Mouse (Mus musculus) heart, postnatal 0 days (tissue): ENCODE results near the gene Il9r. TPM values are rescaled to one million over a fixed set of nuclear protein-coding genes. Genes with fewer than 3 reads are reported as not detected.

Experiments used
- ATAC-seq: fragments of 200-750 bp; cut with Nextera tagmentation; 2 replicates; pipeline ENCODE4 v1.8.0; 2017; ENCODE audit warnings: low read depth, moderate number of reproducible peaks, moderate library complexity; ENCODE audit not compliant: insufficient read depth
- DNase-seq: peaks from one replicate; pipeline ENCODE4 v3.0.0-alpha.2; 2016; ENCODE audit warnings: low spot score
- H3K27ac ChIP-seq: fragments of 300-500 bp; sonication (generic); 2 replicates; pipeline ENCODE4 v1.5.1; 2014; ENCODE audit warnings: low read depth, mild to moderate bottlenecking
- H3K27me3 ChIP-seq: fragments of 300-500 bp; sonication (generic); 2 replicates; pipeline ENCODE4 v1.6.1; 2014; ENCODE audit warnings: low read length, mixed read lengths; ENCODE audit not compliant: control insufficient read depth, insufficient read depth
- H3K36me3 ChIP-seq: fragments of 300-500 bp; sonication (generic); replicated peaks from 2 replicates; pipeline ENCODE4 v1.6.1; 2014; ENCODE audit warnings: low read length, mixed read lengths; ENCODE audit not compliant: control insufficient read depth, insufficient read depth
- H3K4me1 ChIP-seq: fragments of 300-500 bp; sonication (generic); 2 replicates; pipeline ENCODE4 v1.6.1; 2014; ENCODE audit warnings: antibody characterized with exemption; ENCODE audit not compliant: control insufficient read depth, insufficient read depth
- H3K4me2 ChIP-seq: fragments of 300-500 bp; sonication (generic); 2 replicates; pipeline ENCODE4 v1.6.1; 2014; ENCODE audit warnings: low read depth, mild to moderate bottlenecking, low read length, moderate library complexity
- H3K4me3 ChIP-seq: fragments of 300-500 bp; sonication (generic); 2 replicates; pipeline ENCODE4 v1.5.1; 2014; ENCODE audit warnings: low read depth, low read length
- H3K9ac ChIP-seq: fragments of 300-500 bp; sonication (generic); replicated peaks from 2 replicates; pipeline ENCODE4 v1.6.1; 2014; ENCODE audit warnings: low read depth, low read length, mixed read lengths
- H3K9me3 ChIP-seq: fragments of 300-500 bp; sonication (generic); replicated peaks from 2 replicates; pipeline ENCODE4 v1.6.1; 2016; ENCODE audit warnings: low read length; ENCODE audit not compliant: control insufficient read depth
- CTCF ChIP-seq: IDR thresholded peaks from 2 replicates; pipeline ENCODE4 v1.5.1; 2016; ENCODE audit warnings: antibody characterized with exemption, control low read depth, low read depth
- EP300 ChIP-seq: IDR thresholded peaks from 2 replicates; pipeline ENCODE4 v1.6.1; 2016; ENCODE audit warnings: antibody characterized with exemption, low read depth
- WGBS: fragments of 180-500 bp; shearing (Covaris S2); extraction: QIAGEN DNeasy Blood & Tissue Kit; methylation state at CpG from one replicate; pipeline ENCODE4 v1.1.7; 2014; 5-methylcytosine and 5-hydroxymethylcytosine counted together
- polyA plus RNA-seq: library from polyadenylated mRNA; unstranded; fragments of >200 nt; fragmentation: Nextera tagmentation; extraction: Ambion mirVana; gene quantifications from 2 replicates; pipeline ENCODE4 v1.2.1, GENCODE M21; 2015
- total RNA-seq: library from RNA; depleted of rRNA; stranded (reverse); fragments of >200 nt; gene quantifications from 2 replicates; pipeline ENCODE4 v1.2.3, GENCODE M21; 2014; ENCODE audit warnings: low replicate concordance

The Il9r gene
- total and polyA plus RNA-seq, 2 experiments from 2014 or later: 0.14 TPM; not detected in 1

DNA sequence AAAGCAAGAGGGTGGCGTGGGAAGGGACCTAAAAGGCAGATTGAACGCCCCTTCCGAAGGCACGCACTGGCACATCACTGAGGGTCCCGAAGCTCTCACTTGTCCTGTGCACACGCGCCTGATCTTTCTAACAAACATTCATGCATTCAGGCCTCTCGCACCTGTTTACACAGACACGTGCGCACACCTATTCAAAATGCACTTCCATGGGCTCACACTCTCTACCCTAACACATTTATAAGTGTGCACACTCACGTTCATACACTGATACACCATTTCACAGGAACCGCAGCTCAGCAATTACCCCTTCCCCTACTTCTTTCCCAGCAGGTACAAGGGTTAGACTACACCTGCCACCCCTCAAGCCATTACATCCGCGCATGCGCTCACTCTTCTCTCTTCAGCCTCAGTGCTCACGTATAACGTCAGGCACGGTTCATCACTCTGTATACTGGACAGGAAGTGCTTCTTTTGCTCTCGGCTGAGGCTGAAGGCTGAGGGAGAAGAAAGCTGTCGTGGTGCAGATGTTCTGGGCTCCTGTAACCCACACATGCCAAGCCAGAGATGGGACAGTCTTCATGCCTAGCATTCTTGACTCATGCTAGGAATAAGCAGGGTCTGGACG lies 22.6 kb upstream of the Il9r start:
- ATAC-seq (no peak), DNase-seq (no peak)
- Histone ChIP-seq H3K27ac (peak overlapping the region; percentile 91), H3K4me3 (peak overlapping the region; percentile 79), H3K4me2 (peak overlapping the region; percentile 89), H3K36me3 (no peaks in the 10 kb centered on the region), H3K27me3 (no peaks in the 10 kb centered on the region), H3K4me1 (peaks cover 47% of the 10 kb centered on the region), H3K9me3 (no peaks in the 10 kb centered on the region), H3K9ac (peak overlapping the region; percentile 91)
- TF ChIP-seq CTCF: no peak
- TF ChIP-seq EP300: no peak
- WGBS: 14% methylated on average over 21 of the region's 21 CpGs

DNA sequence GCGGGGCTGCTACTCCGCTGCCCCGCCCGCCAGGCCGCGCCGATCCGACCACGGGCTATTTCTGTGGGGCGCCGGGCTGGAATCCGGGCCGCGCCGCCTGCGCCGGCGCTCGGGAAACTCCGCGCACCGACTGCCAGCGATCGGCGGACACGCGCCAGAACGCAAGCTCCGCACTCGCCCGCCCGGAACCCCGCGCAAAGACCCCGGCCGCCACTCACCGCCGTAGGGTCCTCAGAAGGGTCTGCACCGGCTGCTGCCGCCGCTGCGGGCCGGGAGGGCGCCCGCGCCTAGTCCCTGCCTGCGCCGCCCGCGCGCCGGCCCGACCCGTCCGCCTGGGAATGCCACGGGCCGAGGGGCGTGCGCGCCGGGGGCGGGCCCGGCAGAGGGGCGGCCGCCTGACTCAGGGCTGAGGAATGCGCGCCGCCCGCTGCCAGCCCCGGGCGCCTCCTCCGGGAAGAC lies 21.9 kb upstream of the Il9r start, which contains the start of gene Rhbdf1:
Gene Rhbdf1, minus strand, starts transcription at position 350 of the 459 bp plus-strand sequence.
- Histone ChIP-seq H3K36me3 (no peaks in the 10 kb centered on the region), H3K27ac (peak within 1 kb of the TSS; percentile 91), H3K4me1 (peaks cover 44% of the 10 kb centered on the region), H3K27me3 (no peaks in the 10 kb centered on the region), H3K4me3 (peak within 1 kb of the TSS; percentile 79), H3K9ac (peak within 1 kb of the TSS; percentile 91), H3K4me2 (peak within 1 kb of the TSS; percentile 89), H3K9me3 (no peaks in the 10 kb centered on the region)
- peak; percentile 65 for DNase-seq
- no peak for TF ChIP-seq EP300
- no peak for TF ChIP-seq CTCF
- 1% methylated on average over 43 of the region's 72 CpGs for WGBS
- peak; percentile 55 for ATAC-seq

DNA sequence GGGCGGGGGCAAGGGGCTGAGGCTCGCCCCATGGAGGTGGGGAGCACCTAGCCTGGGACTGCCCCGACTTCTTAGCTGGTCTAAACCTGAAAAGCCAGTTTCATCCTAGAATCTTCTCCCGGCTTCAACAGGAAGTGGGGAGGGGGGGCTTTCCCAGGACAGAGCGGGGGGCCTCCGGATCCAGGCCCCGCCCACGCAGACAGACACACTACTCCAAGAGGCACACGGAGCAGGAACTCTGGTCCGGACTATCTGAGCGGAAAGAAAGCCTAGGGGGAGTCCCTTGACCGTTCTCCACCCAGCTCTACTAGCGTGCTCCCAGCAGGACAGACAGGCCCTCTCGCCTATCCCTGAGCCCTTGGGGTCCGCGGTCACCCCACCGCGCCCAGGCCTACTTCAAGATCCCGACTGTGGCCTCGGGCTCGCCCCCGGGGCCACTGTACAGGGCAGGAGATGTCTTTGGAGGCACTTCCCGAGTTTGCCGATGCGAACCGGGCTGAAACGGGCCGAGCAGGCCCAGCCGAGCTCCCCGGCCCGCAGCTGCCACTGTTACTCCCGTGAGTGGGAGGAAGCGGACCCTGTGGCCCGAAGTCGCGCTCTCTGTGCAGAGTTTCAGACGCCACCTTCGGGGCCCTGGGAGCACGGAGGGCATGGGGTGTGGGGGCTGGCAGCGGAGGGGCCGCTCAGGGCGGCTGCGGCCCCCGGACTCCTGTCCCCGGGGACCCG lies 21.3 kb upstream of the Il9r start:
- 1% methylated on average over 44 of the region's 46 CpGs for WGBS
- DNase-seq (peak; percentile 82), ATAC-seq (peak; percentile 43)
- H3K36me3 ChIP-seq: no peaks in the 10 kb centered on the region
- H3K4me1 ChIP-seq: peaks cover 41% of the 10 kb centered on the region
- peak overlapping the region; percentile 91 for H3K27ac ChIP-seq
- peak overlapping the region; percentile 79 for H3K4me3 ChIP-seq
- TF ChIP-seq CTCF (no peak), EP300 (no peak)
- H3K4me2 ChIP-seq: peak overlapping the region; percentile 89
- no peaks in the 10 kb centered on the region for H3K9me3 ChIP-seq
- peak overlapping the region; percentile 91 for H3K9ac ChIP-seq
- no peaks in the 10 kb centered on the region for H3K27me3 ChIP-seq

DNA sequence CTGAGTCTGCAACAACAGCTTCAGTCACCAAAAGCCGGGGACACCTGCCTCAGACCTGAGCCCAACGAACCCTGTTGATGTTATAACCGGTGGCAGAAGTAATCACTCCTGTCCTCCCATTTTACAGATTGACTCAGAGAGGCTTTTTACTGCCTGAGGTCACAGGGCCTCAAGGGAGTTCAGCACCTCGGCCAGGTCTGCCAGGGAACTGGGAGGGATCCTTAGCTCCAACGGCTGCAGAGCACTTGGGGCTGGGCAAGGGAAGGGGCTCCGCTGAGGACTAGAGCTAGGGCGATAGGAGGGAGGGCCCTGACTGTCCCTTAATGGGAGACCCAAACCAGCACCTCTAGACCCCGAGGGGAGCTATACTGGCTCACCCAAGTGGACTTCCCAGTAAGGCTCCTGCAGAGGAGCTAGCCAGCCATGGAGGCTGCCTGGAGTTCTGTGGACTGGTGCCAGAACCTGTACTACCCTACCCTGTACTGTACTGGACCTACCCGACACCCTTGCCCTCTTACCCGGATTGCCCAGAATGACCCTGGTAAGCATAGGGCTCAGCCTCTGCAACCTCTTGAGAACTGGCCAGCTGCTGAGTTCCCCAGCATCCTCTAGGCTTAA lies 20.6 kb upstream of the Il9r start:
- TF ChIP-seq CTCF (no peak), EP300 (no peak)
- peak overlapping the region; percentile 89 for H3K4me2 ChIP-seq
- H3K4me3 ChIP-seq: peak overlapping the region; percentile 79
- ATAC-seq: peak; percentile 33; the same call in 1 of the 2 replicates
- peak overlapping the region; percentile 91 for H3K27ac ChIP-seq
- H3K9me3 ChIP-seq: no peaks in the 10 kb centered on the region
- peaks cover 6% of the 10 kb centered on the region; the same call in 1 of the 2 replicates for H3K36me3 ChIP-seq
- no peaks in the 10 kb centered on the region for H3K27me3 ChIP-seq
- peak overlapping the region; percentile 91 for H3K9ac ChIP-seq
- no peak for DNase-seq
- H3K4me1 ChIP-seq: peaks cover 36% of the 10 kb centered on the region
- 39% methylated on average over 10 of the region's 10 CpGs for WGBS

DNA sequence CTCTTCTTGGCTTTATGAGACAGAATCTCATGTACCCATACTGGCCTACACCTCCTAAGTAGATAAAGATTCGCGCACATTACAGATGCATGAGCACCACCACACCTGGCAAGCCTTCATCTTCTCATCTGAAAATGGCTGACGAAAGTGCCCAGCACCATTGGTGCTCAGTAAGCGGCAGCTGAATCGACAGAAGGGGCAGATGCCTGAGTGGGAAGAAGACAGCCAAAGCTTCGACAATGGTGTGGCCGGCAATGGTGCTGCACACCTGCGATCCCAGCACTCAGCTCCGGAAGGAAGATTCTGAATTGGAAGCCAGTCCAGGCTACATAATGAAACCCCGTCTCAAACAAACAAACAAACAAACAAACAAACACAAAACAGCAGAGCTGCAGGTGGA lies 19.2 kb upstream of the Il9r start:
- Histone ChIP-seq H3K27me3 (no peaks in the 10 kb centered on the region), H3K9ac (no peak overlapping the region), H3K36me3 (peaks cover 20% of the 10 kb centered on the region), H3K4me1 (peaks cover 22% of the 10 kb centered on the region), H3K4me2 (no peak overlapping the region), H3K4me3 (no peak overlapping the region), H3K9me3 (no peaks in the 10 kb centered on the region), H3K27ac (no peak overlapping the region)
- DNase-seq (no peak), ATAC-seq (no peak)
- TF ChIP-seq EP300 (no peak), CTCF (no peak)
- WGBS: 85% methylated on average over 10 of the region's 10 CpGs
